Mouse (Mus musculus): ENCODE measurements around the gene Bcl11b. TPM values are rescaled to one million over a fixed set of nuclear protein-coding genes. Genes with fewer than 3 reads are reported as not detected.

The Bcl11b gene
- total RNA-seq, 2 experiments from 2014 or later, result 0.38 to 1.3 TPM

GRCm38 (mm10) chr12:107942100-107942499 lies 61.3 kb downstream of the Bcl11b start:
- ATAC-seq (replicated peaks; ENCODE audit: low FRiP score, poor library complexity, severe bottlenecking), result no peak

DNA sequence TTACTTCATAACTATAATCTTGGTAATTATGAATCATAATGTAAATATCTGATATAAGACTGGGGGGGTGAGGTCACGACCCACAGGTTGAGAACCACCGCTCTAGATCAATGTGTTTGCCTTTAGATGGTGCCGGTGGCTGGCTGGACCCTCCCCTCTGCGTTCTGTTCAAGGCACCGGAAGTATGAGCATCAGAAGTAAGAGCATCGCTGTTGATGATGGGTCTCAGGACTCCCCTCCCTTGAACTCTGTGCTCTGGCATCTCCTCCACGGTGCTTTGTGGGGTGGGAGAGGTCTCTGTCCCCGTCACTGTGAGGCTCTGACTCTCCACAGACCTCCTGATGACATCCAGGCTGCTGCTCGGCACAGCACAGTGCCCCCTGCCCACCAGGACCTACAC lies 62.6 kb downstream of the Bcl11b start:
- no peak for ATAC-seq (replicated peaks; ENCODE audit: low FRiP score, poor library complexity, severe bottlenecking)

- no peak for ATAC-seq (replicated peaks; ENCODE audit: low FRiP score, poor library complexity, severe bottlenecking)
These were observed 64.2 kb downstream of the Bcl11b start for GRCm38 (mm10) chr12:107939177-107939576.

DNA sequence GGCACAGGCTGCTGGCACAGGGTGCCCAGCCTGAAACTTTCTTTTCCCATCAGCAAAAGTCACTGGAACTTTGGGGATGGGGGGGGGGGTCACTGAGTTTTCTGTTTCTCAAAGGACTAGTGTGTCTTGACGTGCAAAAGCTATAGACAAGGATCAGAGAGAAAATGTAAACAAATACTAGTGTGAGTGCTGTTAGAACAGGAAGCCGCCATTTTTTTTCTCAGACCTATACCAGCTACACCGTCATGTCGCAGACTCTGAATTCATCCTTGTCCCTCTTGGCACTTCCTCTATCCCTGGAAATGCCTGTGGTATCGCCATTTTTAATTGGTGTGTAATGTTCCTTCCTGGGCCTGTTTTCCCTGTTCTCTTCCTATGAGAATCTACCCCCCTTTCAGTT lies 66.4 kb downstream of the Bcl11b start:
- ATAC-seq (replicated peaks; ENCODE audit: low FRiP score, poor library complexity, severe bottlenecking), result no peak

GRCm38 (mm10) chr12:107936406-107936805 lies 67.0 kb downstream of the Bcl11b start:
- no peak for ATAC-seq (replicated peaks; ENCODE audit: low FRiP score, poor library complexity, severe bottlenecking)

GRCm38 (mm10) chr12:107934831-107935437 lies 68.5 kb downstream of the Bcl11b start:
- no peak for ATAC-seq (replicated peaks; ENCODE audit: low FRiP score, poor library complexity, severe bottlenecking)

- ATAC-seq (replicated peaks; ENCODE audit: low FRiP score, poor library complexity, severe bottlenecking), result no peak
These were observed 71.3 kb downstream of the Bcl11b start for GRCm38 (mm10) chr12:107932140-107932539.

DNA sequence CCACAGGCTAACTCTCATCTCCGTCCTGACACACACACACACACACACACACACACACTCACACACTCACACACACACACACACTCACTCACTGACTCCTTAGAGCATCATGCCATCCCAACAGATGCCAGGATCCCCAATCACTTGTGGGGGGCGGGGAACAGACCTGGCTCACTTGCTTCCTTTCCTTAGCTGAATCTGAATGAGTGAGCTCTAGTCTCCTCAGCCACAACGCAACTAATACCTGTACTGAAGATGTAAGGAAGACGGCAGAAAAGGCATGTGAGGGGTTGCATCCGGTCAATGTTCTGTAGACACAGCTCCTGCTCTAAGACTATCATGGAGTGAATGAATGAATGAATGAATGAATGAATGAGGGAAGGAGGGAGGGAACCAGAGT lies 71.9 kb downstream of the Bcl11b start:
- ATAC-seq (replicated peaks; ENCODE audit: low FRiP score, poor library complexity, severe bottlenecking), result no peak

- ATAC-seq (replicated peaks; ENCODE audit: low FRiP score, poor library complexity, severe bottlenecking), result no peak
These were observed 72.6 kb downstream of the Bcl11b start for GRCm38 (mm10) chr12:107930611-107931350.

DNA sequence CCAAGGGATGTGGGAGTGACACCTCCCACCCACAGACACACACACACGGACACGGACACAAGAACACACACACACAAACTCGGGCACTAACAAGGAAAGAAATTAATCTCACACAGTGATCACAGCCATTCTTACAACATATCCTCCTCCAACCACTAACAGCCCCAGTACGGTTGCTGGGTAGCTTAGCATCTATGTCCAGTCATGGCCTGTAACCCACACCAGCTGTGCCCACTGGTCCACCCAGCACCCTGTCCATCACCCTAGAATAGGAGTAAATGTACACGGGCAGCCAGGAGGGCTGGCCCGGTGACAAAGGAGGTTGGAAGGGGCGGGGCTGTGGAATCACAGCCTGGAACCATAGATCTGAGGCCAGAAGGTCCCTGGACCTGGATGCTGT lies 74.5 kb downstream of the Bcl11b start:
- ATAC-seq (replicated peaks; ENCODE audit: low FRiP score, poor library complexity, severe bottlenecking), result no peak

GRCm38 (mm10) chr12:107928464-107928901 lies 74.9 kb downstream of the Bcl11b start:
- ATAC-seq (replicated peaks; ENCODE audit: low FRiP score, poor library complexity, severe bottlenecking), result no peak

- ATAC-seq (replicated peaks; ENCODE audit: low FRiP score, poor library complexity, severe bottlenecking), result no peak
These were observed 75.4 kb downstream of the Bcl11b start for GRCm38 (mm10) chr12:107927961-107928431.

DNA sequence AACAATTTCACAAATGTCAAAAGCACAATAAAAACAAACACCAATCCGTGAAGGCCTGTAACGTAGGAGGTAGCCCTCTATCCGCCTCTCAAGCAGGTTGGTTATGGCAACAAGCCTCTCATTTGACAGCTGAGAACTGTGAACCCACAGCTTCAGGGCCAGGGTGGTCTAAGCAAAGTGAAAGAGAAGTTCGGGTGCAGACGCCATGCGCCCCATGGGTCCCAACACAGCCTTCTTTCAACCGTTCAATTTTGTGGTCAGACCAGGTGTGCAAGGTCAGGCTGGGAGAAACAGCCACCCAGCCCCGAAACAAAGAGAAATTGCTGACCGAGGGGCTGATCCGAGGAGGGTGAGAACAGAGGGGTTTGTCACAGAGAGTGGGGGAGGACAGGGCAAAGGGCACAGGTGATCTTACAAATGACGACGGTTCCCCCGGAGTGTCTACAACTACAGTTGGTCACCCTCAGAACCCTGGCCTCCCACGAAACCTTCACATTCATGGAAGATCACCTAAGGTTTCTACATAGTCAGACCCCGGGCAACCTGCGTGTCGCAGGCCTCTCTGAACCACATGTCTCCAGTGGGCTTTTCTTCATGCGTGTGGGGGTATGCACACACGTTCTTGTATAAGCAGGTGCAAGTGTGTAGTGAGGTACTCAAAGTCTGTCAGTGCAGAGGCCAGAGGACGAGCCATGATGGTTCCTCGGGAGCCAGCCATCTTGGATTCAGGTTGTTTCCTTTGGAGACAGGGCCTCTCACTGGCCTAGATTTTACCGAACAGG lies 77.1 kb downstream of the Bcl11b start:
- ATAC-seq (replicated peaks; ENCODE audit: low FRiP score, poor library complexity, severe bottlenecking), result no peak

DNA sequence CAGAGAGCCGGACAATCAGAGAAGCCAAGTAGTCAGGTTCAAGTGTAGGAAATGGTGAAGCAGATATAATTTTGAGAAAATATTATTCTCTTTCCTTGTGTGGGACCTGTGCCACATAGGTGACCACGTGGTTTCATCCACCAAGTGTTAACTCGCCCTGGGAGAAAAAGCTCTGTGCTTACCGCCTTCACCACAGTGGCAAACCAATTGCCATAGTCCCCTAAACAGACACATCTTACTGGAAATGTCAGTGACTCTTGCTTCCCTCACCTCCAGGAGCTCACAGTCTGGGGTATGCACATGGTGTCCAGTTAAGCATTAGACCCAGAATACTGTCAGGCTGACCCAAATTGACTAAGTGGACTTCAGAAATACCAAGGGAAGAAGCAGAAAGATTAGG lies 78.7 kb downstream of the Bcl11b start:
- no peak for ATAC-seq (replicated peaks; ENCODE audit: low FRiP score, poor library complexity, severe bottlenecking)

- ATAC-seq (replicated peaks; ENCODE audit: low FRiP score, poor library complexity, severe bottlenecking), result no peak
These were observed 79.4 kb downstream of the Bcl11b start for GRCm38 (mm10) chr12:107923963-107924362.

DNA sequence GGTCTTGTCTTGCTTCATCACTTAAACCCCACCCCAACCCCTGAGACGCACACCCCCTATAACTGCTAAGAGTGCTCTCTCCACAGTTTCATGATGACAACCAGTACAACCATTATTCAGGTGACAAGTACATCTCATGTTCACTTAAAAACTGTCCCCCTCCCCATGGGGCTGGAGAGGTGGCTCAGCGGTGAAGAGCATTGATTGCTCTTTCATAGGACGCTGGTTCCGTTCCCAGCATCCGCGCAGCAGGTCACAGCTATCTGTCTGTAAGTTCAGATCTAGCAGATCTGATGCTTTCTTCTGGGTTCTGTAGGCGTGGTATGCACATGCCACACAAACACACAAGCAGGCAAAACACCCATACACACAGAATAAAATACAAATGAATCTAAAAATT lies 81.2 kb downstream of the Bcl11b start:
- no peak for ATAC-seq (replicated peaks; ENCODE audit: low FRiP score, poor library complexity, severe bottlenecking)

DNA sequence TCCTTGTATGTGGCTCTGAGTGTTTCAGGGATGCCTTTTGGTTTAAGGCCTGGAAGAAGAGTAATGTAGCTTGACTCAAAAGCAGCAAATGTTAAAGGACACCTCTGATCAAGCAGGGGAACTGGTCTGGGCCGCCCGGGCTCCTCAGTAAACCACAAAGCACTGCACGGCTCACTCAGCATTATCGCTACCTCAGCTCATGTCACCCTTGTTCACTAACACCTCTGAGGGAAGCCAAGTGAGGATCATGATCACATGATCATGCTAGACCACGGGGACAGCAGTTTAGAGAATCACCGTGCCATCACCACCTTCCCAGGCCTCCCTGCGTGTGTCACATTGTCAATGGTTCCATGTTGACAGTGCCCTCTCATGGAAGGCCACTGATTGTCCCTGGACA lies 81.8 kb downstream of the Bcl11b start:
- no peak for ATAC-seq (replicated peaks; ENCODE audit: low FRiP score, poor library complexity, severe bottlenecking)

- no peak for ATAC-seq (replicated peaks; ENCODE audit: low FRiP score, poor library complexity, severe bottlenecking)
These were observed 82.2 kb downstream of the Bcl11b start for GRCm38 (mm10) chr12:107921154-107921553.

GRCm38 (mm10) chr12:107920716-107921115 lies 82.7 kb downstream of the Bcl11b start:
- no peak for ATAC-seq (replicated peaks; ENCODE audit: low FRiP score, poor library complexity, severe bottlenecking)

GRCm38 (mm10) chr12:107920076-107920475 lies 83.3 kb downstream of the Bcl11b start:
- no peak for ATAC-seq (replicated peaks; ENCODE audit: low FRiP score, poor library complexity, severe bottlenecking)

DNA sequence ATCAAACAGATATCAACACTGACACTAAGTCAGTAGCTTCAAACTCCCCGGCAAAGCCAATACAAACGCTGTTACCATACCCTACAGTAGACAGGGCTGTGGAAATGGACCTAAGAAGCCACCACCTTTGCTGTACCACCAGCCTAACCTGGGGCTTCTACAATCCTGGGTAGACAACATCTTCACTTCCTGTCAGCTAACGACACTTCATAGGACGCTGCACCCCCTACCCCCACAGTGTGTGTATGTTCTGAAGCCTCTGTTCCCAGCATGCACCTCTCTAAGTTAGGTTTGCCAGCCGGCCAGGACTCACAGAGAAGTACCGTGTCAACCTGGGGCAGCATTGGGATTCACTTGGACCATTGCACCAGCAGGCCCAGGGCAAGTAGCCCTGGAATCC lies 84.6 kb downstream of the Bcl11b start:
- no peak for ATAC-seq (replicated peaks; ENCODE audit: low FRiP score, poor library complexity, severe bottlenecking)
